Mouse (Mus musculus) thymus, postnatal 10 days (tissue): ENCODE results near the gene Tle4.

Source experiments
- DNase-seq, 2 experiments: peaks; one replicate each; pipeline ENCODE4 v3.0.0; 2021; ENCODE audit warnings: low spot score in 2 of 2

Tle4 gene

GRCm38 (mm10) chr19:14463281-14464079 lies 134.4 kb downstream of the Tle4 start:
- no peak for DNase-seq

- DNase-seq = no peak
Measured at GRCm38 (mm10) chr19:14453486-14453885, 144.4 kb downstream of the Tle4 start.

- DNase-seq = no peak
Measured at GRCm38 (mm10) chr19:14451329-14451728, 146.5 kb downstream of the Tle4 start.

- DNase-seq = peak in 1 of 2 experiments; percentile 13
Measured at GRCm38 (mm10) chr19:14449738-14450137, 148.1 kb downstream of the Tle4 start.

- DNase-seq = no peak
Measured at GRCm38 (mm10) chr19:14448586-14448985, 149.3 kb downstream of the Tle4 start.

GRCm38 (mm10) chr19:14447474-14447873 lies 150.4 kb downstream of the Tle4 start:
- no peak for DNase-seq

GRCm38 (mm10) chr19:14441861-14442260 lies 156.0 kb downstream of the Tle4 start:
- DNase-seq = no peak

GRCm38 (mm10) chr19:14437226-14437625 lies 160.6 kb downstream of the Tle4 start:
- DNase-seq = no peak

- no peak for DNase-seq
Measured at GRCm38 (mm10) chr19:14436567-14436966, 161.3 kb downstream of the Tle4 start.

GRCm38 (mm10) chr19:14435681-14436376 lies 162.0 kb downstream of the Tle4 start:
- no peak for DNase-seq

- no peak for DNase-seq
Measured at GRCm38 (mm10) chr19:14433900-14434299, 164.0 kb downstream of the Tle4 start.

- DNase-seq = no peak
Measured at GRCm38 (mm10) chr19:14432436-14432835, 165.4 kb downstream of the Tle4 start.

GRCm38 (mm10) chr19:14426920-14427319 lies 170.9 kb downstream of the Tle4 start:
- no peak for DNase-seq

GRCm38 (mm10) chr19:14426244-14426868 lies 171.5 kb downstream of the Tle4 start:
- DNase-seq = no peak

GRCm38 (mm10) chr19:14425122-14425521 lies 172.7 kb downstream of the Tle4 start:
- DNase-seq = no peak

GRCm38 (mm10) chr19:14424016-14424964 lies 173.6 kb downstream of the Tle4 start:
- DNase-seq = no peak

GRCm38 (mm10) chr19:14421691-14422090 lies 176.2 kb downstream of the Tle4 start:
- DNase-seq = no peak

- no peak for DNase-seq
Measured at GRCm38 (mm10) chr19:14419886-14420285, 178.0 kb downstream of the Tle4 start.

GRCm38 (mm10) chr19:14416845-14417244 lies 181.0 kb downstream of the Tle4 start:
- no peak for DNase-seq

- DNase-seq = no peak
Measured at GRCm38 (mm10) chr19:14415996-14416395, 181.9 kb downstream of the Tle4 start.

GRCm38 (mm10) chr19:14414957-14415356 lies 182.9 kb downstream of the Tle4 start:
- no peak for DNase-seq

GRCm38 (mm10) chr19:14406603-14407002 lies 191.2 kb downstream of the Tle4 start:
- no peak for DNase-seq
